Mouse (Mus musculus) gastrocnemius, adult 2 months (tissue): Measurements from ENCODE around the gene Olfr1239. TPM values are rescaled to one million over a fixed set of nuclear protein-coding genes. Genes with fewer than 3 reads are reported as not detected.

ENCODE experiments used
- DNase-seq: peaks from one replicate; pipeline ENCODE4 v3.0.0; 2022
- H3K27ac ChIP-seq: fragments of 200-600 bp; 2 replicates; pipeline ENCODE4 v1.8.1; 2022; ENCODE audit warnings: mild to moderate bottlenecking
- H3K4me3 ChIP-seq: fragments of 200-600 bp; 2 replicates; pipeline ENCODE4 v1.8.1; 2022; ENCODE audit warnings: mild to moderate bottlenecking, moderate library complexity
- CTCF ChIP-seq: fragments of 200-600 bp; IDR thresholded peaks from 2 replicates; pipeline ENCODE4 v1.8.1; 2022; ENCODE audit warnings: antibody characterized with exemption, mild to moderate bottlenecking, moderate library complexity
- intact Hi-C: fragments of 180-260 bp; cut with DNase I; formaldehyde crosslinking; loops from one replicate; pipeline ENCODE4 v1.15.1; 2025
- long read RNA-seq, 2 experiments: library from polyadenylated mRNA; stranded (forward); transcript quantifications; one replicate each; pipeline ENCODE4 v2.0.0; 2021
- total RNA-seq, 2 experiments: library from RNA; stranded (reverse); gene quantifications; 2 replicates each; pipeline ENCODE4 v1.2.3; 2021

Gene Olfr1239
- not detected for total RNA-seq
- long read RNA-seq, experiment 1 = 0 reads
- long read RNA-seq, experiment 2 = 0 reads

DNA sequence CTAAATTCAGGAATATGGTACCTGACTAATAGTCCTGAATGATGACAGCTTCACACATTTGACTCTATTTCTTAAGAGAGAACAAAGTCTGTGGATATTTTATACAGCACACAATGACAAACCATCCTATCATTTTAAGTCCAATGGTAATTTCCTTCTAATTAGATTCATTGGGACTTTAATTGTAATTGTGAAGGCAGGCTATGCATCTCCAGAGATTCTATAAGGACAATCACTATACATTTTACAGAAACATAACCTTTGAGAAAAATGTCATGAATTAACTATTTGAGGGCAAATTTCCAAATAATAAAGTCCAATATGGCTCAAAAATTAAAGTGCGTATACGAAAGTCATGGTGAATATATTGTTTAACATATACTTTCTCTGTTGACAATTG, at the start of gene Olfr1239:
Gene Olfr1239 (minus strand): TSS at position 101 of the 400 bp plus-strand sequence.
- TF ChIP-seq CTCF = no peak
- Histone ChIP-seq H3K27ac (no peak within 1 kb of the TSS), H3K4me3 (no peak within 1 kb of the TSS)
- intact Hi-C loops = no loop called here
- DNase-seq = no peak

DNA sequence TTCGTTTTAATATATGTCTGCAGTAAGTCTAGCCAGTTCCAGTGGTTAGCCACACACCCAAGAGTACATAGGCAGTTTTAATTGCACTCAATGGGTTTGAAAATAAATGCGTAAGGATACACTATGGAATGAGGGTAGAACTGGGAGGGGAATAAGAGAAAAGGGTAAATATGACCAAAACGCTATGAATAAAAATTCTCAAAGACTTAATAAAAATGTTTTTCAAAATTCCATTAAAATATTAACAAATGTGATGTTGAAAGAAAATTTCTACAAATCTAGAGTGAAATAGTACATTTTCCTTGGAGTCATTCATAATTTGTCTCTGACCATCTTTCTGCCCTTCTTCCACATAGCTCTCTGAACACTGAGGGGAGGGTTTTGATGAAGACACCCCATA, 22.7 kb upstream of the Olfr1239 start, which contains the start of gene Olfr1240:
Gene Olfr1240 (minus strand): TSS at position 101 of the 400 bp plus-strand sequence.
- Histone ChIP-seq H3K4me3 (no peak within 1 kb of the TSS), H3K27ac (no peak within 1 kb of the TSS)
- DNase-seq = no peak
- TF ChIP-seq CTCF = no peak
- intact Hi-C loops = no loop called here

DNA sequence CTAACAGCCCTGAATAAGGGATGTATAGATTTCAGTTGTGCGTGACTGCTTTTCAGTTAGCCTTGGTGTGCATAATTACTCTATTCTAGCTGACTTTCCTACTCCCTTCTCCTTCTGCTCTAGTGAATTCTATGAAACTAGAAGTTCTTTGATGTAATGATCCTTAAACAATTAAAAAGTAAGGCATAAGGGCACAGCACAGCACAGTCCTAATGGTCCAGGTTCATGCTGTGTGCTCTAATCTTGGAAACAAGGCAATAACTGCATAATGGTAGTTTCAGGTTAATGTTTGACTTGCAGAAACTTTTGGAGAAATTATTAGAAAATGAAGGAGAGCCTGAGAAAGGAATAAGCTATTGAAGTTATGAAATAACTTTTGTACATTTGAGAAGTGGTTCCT, 5.7 kb downstream of the Olfr1239 start:
- intact Hi-C loops = no loop called here
- no peak overlapping the region for H3K27ac ChIP-seq
- DNase-seq = no peak
- no peak overlapping the region for H3K4me3 ChIP-seq
- TF ChIP-seq CTCF = no peak

DNA sequence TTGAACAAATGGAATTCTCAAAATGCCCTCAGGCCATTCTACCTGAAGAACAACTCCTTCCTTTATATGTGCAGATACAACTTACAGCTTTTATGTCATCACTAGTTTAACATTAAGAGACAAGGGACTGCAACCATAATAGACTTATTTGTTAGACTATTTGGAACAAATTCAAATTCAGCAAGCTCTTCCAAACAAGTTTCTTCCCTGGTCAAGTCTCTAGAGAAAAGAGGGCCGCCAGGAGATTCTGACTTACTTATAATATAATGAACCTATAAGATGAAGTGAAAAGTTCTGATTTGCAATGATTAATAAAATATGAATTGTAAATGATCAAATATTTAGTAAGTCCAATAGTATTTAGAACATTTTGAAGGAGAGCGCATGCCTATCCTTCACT, 10.6 kb downstream of the Olfr1239 start, which contains the start of gene Olfr1238:
Gene Olfr1238 (minus strand): TSS at position 101 of the 400 bp plus-strand sequence.
- intact Hi-C loops = no loop called here
- no peak for TF ChIP-seq CTCF

DNA sequence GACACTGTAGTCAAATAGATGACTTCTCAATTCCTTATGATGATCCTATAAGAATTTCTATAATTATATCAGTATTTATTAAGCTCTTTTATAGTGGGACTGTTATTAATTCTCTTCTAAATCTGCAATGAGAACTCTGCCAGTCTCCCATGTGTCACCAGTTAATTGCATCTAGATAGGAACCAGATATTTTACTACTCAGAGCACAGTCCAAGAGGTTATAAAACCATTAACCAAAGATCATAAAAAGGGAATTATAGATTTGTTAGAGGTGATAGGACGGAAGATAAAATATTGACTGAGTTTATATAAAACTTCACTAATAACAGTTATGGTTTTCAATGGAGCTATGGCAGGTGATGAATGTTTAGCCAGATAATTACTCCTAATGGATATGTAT, 19.3 kb downstream of the Olfr1239 start:
- no peak for DNase-seq
- no peak for TF ChIP-seq CTCF
- intact Hi-C loops = no loop called here
- Histone ChIP-seq H3K27ac (no peak overlapping the region), H3K4me3 (no peak overlapping the region)

More for the DNA sequence above, 10.6 kb downstream of the Olfr1239 start, which contains the start of gene Olfr1238:
- no peak for DNase-seq
- Histone ChIP-seq H3K27ac (no peak within 1 kb of the TSS), H3K4me3 (no peak within 1 kb of the TSS)

Other genes with a start within 250 kb of the Olfr1239 start
- not detected for gene Olfr1225, start 245.7 kb downstream of the Olfr1239 start, total RNA-seq
- gene Olfr1226, start 220.4 kb downstream of the Olfr1239 start, total RNA-seq = not detected
- gene Olfr1228, start 166.3 kb downstream of the Olfr1239 start, total RNA-seq = not detected
- gene Olfr1229, start 132.4 kb downstream of the Olfr1239 start, total RNA-seq = not detected
- not detected for gene Olfr1230, start 123.1 kb downstream of the Olfr1239 start, total RNA-seq
- not detected for gene Olfr1231, start 113.3 kb downstream of the Olfr1239 start, total RNA-seq
- gene Olfr1232, start 90.7 kb downstream of the Olfr1239 start, total RNA-seq = not detected
- not detected for gene Olfr1233, start 78.0 kb downstream of the Olfr1239 start, total RNA-seq
- gene Olfr1234, start 55.5 kb downstream of the Olfr1239 start, total RNA-seq = not detected
- not detected for gene Olfr1238, start 10.7 kb downstream of the Olfr1239 start, total RNA-seq
- not detected for gene Olfr1240, start 22.6 kb upstream of the Olfr1239 start, total RNA-seq
- not detected for gene Olfr1241, start 66.7 kb upstream of the Olfr1239 start, total RNA-seq
- gene Olfr1242, start 77.9 kb upstream of the Olfr1239 start, total RNA-seq = not detected
- not detected for gene Olfr1243, start 111.1 kb upstream of the Olfr1239 start, total RNA-seq
- not detected for gene Olfr1245, start 158.0 kb upstream of the Olfr1239 start, total RNA-seq
- not detected for gene Olfr1246, start 172.8 kb upstream of the Olfr1239 start, total RNA-seq
- gene Olfr1247, start 193.7 kb upstream of the Olfr1239 start, total RNA-seq = under 1 TPM; 0.03 to 0.06 TPM
- gene Olfr1248, start 197.8 kb upstream of the Olfr1239 start, total RNA-seq = not detected
- not detected for gene Olfr1249, start 214.6 kb upstream of the Olfr1239 start, total RNA-seq
- not detected for gene Olfr1250, start 241.1 kb upstream of the Olfr1239 start, total RNA-seq